Mouse (Mus musculus): ENCODE results near the gene Taf8. TPM values are rescaled to one million over a fixed set of nuclear protein-coding genes. Genes with fewer than 3 reads are reported as not detected.

Gene Taf8
- polyA plus RNA-seq, 1 experiment from 2014 or later: 18.0 TPM

DNA sequence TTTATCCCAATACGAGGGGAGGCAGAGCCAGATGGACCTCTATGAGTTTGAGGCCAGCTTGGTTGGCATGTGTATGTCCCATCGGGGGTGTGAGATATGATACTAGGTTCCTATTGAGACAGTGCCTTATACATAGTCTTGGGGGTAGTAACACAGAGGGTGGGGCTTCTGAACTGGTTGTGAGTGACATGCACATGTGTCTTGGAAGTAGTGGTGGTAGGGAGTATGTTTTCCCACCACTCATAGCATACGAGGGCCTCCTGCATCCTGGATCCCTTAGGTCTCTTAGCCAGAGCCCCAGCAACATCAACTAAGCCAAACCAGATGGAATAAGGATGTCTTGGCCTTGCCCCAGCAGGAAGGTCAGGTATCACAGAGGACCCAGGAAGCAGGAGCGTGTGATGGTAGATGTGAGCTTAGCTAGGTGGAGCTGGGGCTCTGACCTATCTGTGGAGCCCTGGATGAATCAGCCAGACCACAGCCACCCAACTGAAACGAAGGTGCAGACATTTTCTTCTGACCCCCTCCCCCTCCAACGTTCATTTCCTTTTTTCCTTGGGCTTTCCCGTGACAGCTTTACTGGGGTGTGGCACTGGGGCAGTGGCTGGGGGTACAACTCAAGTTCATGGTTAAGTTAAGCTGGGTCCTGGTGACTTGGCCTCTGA is 13.2 kb upstream of the Taf8 start:
- no peaks in the 10 kb centered on the region for H3K9me3 ChIP-seq (replicated peaks)
- no peaks in the 10 kb centered on the region for H3K27me3 ChIP-seq (replicated peaks)
- 45% methylated on average over 7 of the region's 7 CpGs for WGBS (ENCODE audit: insufficient replicate concordance)
- H3K4me3 ChIP-seq: no peak overlapping the region
- H3K36me3 ChIP-seq: 0 out of 2 replicates have a peak, but pooled peaks cover 5% of the 10 kb centered on the region
- H3K4me2 ChIP-seq: no peak overlapping the region
- ATAC-seq: no peak
- H3K9ac ChIP-seq: peak overlapping the region; percentile 25; the same call in 1 of the 2 replicates
- H3K4me1 ChIP-seq: peaks cover 81% of the 10 kb centered on the region
- H3K27ac ChIP-seq: peak overlapping the region; percentile 63

DNA sequence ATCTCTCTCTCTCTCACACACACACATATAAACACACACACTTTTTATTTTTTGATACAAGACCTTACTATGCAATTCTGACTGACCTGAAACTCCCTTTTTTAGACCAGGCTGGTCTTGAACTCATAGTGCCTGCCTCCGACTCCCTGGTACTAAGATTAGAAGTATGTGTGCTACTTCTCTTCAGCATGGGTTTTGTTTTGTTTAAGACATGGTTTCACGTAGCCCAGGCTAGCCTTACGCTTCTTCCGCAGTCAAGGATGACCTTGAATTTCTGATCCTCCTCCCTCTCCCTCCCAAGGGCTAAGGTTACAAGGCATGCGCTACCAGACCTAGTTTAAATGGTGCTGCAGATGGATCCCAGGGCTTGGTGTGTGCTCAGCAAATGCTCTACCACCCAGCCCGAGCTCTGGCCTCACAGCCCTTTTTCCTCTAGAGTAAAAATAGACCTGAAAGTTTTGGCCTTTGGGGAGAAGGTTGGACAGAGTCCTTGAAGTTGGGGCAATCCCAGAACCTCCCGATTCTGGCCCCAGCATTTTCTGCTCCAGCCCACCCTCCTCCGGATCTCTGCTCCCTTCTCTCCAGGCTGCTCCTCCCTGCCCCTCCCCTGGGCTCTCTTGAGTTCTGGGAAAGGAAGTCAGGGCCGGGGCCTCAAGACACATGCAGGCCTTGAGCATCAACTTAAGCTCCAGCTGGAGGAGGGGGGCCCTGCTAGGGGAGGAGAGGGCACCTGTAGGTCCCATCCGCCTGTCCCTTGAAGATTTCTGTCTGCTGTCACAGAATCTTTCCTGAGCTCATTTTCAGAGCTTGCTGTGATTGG is 11.1 kb upstream of the Taf8 start:
- no peak for ATAC-seq
- Histone ChIP-seq H3K27ac (peak overlapping the region; percentile 87), H3K4me3 (no peak overlapping the region), H3K4me2 (no peak overlapping the region), H3K4me1 (peaks cover 79% of the 10 kb centered on the region), H3K9ac (peak overlapping the region; percentile 74), H3K27me3 (replicated peaks) (no peaks in the 10 kb centered on the region), H3K9me3 (replicated peaks) (no peaks in the 10 kb centered on the region), H3K36me3 (0 out of 2 replicates have a peak, but pooled peaks cover 5% of the 10 kb centered on the region)
- 56% methylated on average over 10 of the region's 10 CpGs for WGBS (ENCODE audit: insufficient replicate concordance)

DNA sequence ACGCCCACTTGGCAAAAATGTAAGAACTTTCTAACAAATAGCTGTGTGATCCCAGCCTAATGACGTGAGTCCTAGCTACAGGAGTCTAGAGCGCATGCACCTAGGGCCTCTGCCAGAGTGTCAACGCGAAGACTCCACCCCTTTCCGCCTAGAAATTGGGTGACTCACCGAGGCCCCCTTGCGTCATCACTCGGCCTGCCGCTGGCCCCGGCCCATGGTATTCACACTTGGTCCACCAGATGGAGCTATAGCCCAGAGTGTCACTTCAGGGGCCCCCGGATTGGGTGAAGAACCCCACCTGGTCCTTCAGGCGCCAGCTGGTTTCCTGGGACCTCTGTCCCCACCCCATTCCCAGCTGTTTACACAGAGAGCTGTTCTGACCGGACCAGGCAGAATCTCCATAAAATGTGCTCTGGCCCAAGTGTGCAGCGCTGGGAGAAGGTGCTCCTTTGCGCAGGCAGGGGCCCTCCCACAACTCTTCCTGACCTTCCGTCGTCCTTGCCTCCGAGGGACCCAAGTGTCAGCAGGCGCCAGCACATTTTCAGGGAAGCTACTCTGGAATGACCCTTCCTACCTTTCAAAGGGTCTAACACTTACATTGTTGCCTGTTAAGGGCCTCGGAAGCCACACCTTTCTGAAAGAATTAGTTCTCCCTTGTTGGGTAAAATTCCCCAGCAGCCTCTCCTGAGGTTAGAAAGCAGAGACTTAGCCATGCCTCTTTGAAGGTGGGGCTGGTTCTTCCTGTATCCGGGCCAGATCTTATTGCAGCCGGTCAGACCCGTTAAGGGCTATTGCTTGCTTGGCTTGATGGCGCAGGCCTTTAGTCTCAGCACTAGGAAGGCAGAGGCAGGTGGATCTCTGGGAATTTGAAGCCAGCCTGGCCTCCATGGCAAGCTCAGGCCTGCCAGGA is 9.3 kb upstream of the Taf8 start:
- WGBS (ENCODE audit: insufficient replicate concordance): 9% methylated on average over 25 of the region's 25 CpGs
- H3K4me3 ChIP-seq: peak overlapping the region; percentile 39
- peak overlapping the region; percentile 67 for H3K4me2 ChIP-seq
- peak; percentile 89 for ATAC-seq
- no peaks in the 10 kb centered on the region for H3K27me3 ChIP-seq (replicated peaks)
- peaks cover 89% of the 10 kb centered on the region for H3K4me1 ChIP-seq
- 0 out of 2 replicates have a peak, but pooled peaks cover 3% of the 10 kb centered on the region for H3K36me3 ChIP-seq
- H3K27ac ChIP-seq: peak overlapping the region; percentile 87
- peak overlapping the region; percentile 74 for H3K9ac ChIP-seq
- H3K9me3 ChIP-seq (replicated peaks): no peaks in the 10 kb centered on the region

DNA sequence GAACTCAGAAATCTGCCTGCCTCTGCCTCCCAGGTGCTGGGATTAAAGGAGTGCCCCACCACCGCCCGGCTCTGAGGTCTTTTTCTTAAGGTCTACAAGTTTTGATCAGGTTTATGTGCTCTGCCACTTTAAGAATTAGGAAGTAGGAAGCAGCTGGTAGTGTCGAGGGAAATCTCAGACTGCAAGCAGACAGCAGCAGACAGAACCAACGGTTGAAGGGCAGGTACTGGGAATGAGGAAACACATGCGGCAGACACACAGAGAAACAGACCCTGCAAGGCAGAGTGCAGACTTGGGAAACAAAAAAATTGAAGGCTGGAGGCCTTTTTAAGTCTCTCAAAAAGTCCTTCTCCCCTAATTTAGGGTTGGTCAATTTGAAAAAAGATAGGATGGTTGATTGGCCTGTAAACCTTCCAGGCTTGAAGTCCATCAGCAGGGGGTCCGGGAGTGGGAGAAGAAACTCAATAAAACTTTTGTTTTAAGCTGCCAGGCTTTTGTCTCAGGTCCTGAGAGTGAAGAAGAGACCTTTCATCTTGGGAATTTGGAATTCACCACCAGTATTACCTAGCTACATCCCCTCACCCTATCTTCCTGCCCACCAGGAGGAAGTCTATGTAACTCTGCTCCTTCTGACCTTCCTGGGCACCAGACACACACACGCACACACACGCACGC is 7.1 kb upstream of the Taf8 start:
- Histone ChIP-seq H3K9ac (no peak overlapping the region), H3K4me1 (peaks cover 95% of the 10 kb centered on the region), H3K27me3 (replicated peaks) (no peaks in the 10 kb centered on the region), H3K4me2 (peak overlapping the region; percentile 15; the same call in 1 of the 2 replicates), H3K4me3 (no peak overlapping the region), H3K27ac (peak overlapping the region; percentile 95), H3K9me3 (replicated peaks) (no peaks in the 10 kb centered on the region), H3K36me3 (no peaks in the 10 kb centered on the region)
- WGBS (ENCODE audit: insufficient replicate concordance): 37% methylated on average over 9 of the region's 9 CpGs
- no peak for ATAC-seq

DNA sequence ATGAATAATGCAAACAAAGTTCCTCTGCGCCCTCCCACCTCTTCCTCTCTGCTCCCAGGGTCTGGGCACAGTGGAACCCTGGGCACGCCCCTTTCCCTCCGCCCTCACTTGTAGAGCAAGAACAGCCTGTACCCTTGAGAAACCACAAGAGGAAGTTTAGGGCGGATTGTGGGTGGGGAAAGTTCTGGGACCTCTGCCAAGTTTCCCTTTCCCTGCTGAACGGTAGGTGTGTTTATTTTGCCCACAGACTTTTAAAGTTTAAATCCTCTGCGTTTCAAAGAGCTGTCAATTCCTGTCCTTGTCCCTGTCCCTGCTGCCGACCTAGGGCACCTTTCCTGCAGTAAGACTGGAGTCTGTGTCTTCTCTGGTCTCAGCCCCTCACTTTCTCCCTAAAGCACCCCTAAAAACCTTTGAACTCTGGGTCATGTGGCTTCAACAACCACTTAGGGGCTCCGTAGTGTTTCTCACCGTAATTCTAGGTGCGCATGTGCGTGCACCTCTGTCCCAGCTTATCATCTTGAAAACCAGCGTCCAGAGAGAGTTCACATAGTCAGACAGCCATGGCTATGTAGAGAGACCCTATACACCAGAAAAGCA is 6.0 kb upstream of the Taf8 start:
- 4% methylated on average over 12 of the region's 12 CpGs for WGBS (ENCODE audit: insufficient replicate concordance)
- peak overlapping the region; percentile 95 for H3K27ac ChIP-seq
- H3K9me3 ChIP-seq (replicated peaks): no peaks in the 10 kb centered on the region
- peak overlapping the region; percentile 70 for H3K9ac ChIP-seq
- peak overlapping the region; percentile 49 for H3K4me3 ChIP-seq
- peak overlapping the region; percentile 76 for H3K4me2 ChIP-seq
- peaks cover 90% of the 10 kb centered on the region for H3K4me1 ChIP-seq
- H3K27me3 ChIP-seq (replicated peaks): no peaks in the 10 kb centered on the region
- ATAC-seq: peak; percentile 52
- H3K36me3 ChIP-seq: no peaks in the 10 kb centered on the region

DNA sequence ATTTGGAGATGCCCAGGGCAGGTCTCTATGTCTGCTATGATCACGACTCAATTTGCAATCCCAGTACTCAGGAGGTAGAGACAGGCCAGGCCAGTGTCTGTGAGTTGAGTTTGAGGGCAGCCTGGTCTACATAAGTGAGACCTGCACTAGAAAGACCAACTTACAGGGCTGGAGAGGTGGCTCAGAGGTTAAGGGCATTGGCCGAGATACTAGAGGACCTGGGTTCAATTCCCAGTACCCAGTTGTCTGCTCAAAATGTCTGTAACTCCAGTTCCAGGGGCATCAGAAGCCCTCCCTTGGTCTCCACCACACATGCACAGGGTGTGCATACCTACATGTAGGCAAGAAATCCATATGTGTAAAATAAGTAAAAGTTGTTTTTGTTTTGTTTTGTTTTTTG is 5.4 kb upstream of the Taf8 start:
- peaks cover 86% of the 10 kb centered on the region for H3K4me1 ChIP-seq
- peak overlapping the region; percentile 49 for H3K4me3 ChIP-seq
- H3K9ac ChIP-seq: peak overlapping the region; percentile 70; the same call in 1 of the 2 replicates
- no peaks in the 10 kb centered on the region for H3K27me3 ChIP-seq (replicated peaks)
- H3K9me3 ChIP-seq (replicated peaks): no peaks in the 10 kb centered on the region
- WGBS (ENCODE audit: insufficient replicate concordance): 56% methylated on average over 2 of the region's 2 CpGs
- no peak for ATAC-seq
- H3K4me2 ChIP-seq: peak overlapping the region; percentile 76
- H3K27ac ChIP-seq: peak overlapping the region; percentile 95
- H3K36me3 ChIP-seq: no peaks in the 10 kb centered on the region

DNA sequence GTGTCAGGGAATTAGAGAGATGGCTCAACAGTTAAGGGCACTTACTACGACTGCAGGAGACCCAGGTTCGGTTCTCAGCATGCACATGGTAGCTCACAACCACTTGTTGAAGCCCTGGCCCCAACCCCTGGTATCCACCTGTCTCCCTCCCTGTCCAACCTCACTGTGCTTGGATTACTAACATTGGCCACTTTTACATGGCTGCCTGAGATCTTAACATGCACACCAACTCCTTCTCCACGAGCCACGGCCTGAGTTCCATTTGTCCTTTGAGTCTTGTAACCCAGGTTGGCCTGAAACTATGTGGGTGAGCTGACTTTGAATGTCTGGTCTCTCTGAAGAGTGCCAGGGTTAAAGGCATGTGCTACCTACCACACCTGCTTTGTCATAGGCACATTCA is 4.6 kb upstream of the Taf8 start:
- H3K4me1 ChIP-seq: peaks cover 81% of the 10 kb centered on the region
- H3K9ac ChIP-seq: no peak overlapping the region
- H3K4me2 ChIP-seq: no peak overlapping the region
- H3K4me3 ChIP-seq: no peak overlapping the region
- no peak for ATAC-seq
- H3K27ac ChIP-seq: peak overlapping the region; percentile 49
- H3K27me3 ChIP-seq (replicated peaks): no peaks in the 10 kb centered on the region
- WGBS (ENCODE audit: insufficient replicate concordance): 82% methylated on average over 4 of the region's 4 CpGs
- H3K9me3 ChIP-seq (replicated peaks): no peaks in the 10 kb centered on the region
- H3K36me3 ChIP-seq: no peaks in the 10 kb centered on the region

DNA sequence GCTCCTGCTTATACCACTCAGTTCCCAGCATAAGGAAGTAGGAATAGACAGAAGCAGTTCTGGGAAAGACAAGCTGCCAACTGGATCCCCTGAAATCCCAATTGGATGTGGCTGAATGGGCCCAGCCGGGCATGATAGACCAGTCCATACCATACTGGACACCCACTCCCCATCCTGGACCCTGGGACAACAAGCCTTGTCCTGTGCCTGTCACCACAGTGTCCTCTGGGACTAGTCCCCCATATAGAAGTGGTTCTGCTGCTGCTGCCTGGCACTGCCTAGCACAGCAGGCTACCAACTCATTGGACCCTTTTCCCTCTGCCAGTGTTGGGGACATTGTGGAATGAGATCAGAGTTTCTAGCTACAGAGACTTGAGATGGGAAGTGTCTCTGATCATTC is 4.0 kb upstream of the Taf8 start:
- Histone ChIP-seq H3K27me3 (replicated peaks) (no peaks in the 10 kb centered on the region), H3K9me3 (replicated peaks) (no peaks in the 10 kb centered on the region), H3K4me2 (peak overlapping the region; percentile 80), H3K4me1 (peaks cover 81% of the 10 kb centered on the region), H3K4me3 (0 out of 2 replicates have a peak overlapping the region, but pooled peaks have one; percentile 58), H3K36me3 (peaks cover under 1% of the 10 kb centered on the region; the same call in 1 of the 2 replicates), H3K9ac (peak overlapping the region; percentile 70; the same call in 1 of the 2 replicates), H3K27ac (peak overlapping the region; percentile 75; the same call in 1 of the 2 replicates)
- ATAC-seq: no peak
- WGBS (ENCODE audit: insufficient replicate concordance): 75% methylated on average over 1 of the region's 1 CpGs

DNA sequence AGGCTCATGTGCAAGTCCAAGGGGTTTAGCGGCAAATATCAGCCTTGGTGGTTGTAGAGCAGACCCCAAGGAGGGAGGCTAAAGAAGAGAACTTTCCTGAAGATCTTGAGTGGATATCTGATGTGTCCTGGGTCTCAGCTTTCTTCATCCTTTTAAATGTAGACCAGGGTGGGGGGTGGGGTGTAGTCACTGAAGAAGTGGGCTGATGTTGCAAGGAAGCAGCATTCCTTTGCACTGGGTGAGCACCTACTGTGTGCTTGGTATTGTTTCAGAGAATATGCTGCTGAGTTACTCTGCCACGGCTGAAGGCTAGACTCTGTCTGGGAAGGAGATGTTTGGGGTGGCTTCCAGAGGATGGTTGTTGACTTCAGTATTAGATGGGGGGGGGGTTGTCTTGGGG is 3.5 kb upstream of the Taf8 start:
- H3K9me3 ChIP-seq (replicated peaks): no peaks in the 10 kb centered on the region
- peaks cover 82% of the 10 kb centered on the region for H3K4me1 ChIP-seq
- peak overlapping the region; percentile 80 for H3K4me2 ChIP-seq
- no peak for ATAC-seq
- peak overlapping the region; percentile 70 for H3K9ac ChIP-seq
- WGBS (ENCODE audit: insufficient replicate concordance): 58% methylated on average over 2 of the region's 2 CpGs
- peaks cover 5% of the 10 kb centered on the region for H3K36me3 ChIP-seq
- peak overlapping the region; percentile 75 for H3K27ac ChIP-seq
- no peaks in the 10 kb centered on the region for H3K27me3 ChIP-seq (replicated peaks)
- peak overlapping the region; percentile 58 for H3K4me3 ChIP-seq

DNA sequence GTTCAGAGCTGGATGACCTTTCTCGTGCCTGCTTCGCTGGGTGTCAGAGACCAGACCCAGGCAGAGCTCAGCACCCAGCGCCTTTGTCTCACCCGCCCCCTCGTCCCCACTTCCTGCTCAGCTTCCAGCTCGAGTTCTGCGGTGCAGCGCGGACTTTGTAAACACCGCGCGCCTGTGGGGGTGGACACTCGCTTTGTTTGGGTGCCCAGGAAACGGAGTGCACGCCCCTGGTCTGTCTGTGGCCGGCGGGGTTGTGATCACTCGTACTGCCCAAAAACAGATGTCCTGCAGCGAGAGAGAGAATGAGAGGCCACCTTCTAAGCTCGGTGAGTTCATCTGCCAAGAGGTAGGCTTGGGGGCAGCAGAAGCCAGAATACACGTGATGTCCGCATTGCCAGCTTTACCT is 2.9 kb upstream of the Taf8 start, which contains the start of gene Ccnd3:
TSS of gene Ccnd3 (plus strand) at position 111 of the 406 bp plus-strand sequence.
- WGBS (ENCODE audit: insufficient replicate concordance): under 1% methylated on average over 22 of the region's 22 CpGs
- Histone ChIP-seq H3K4me1 (peaks cover 83% of the 10 kb centered on the region), H3K27ac (peak within 1 kb of the TSS; percentile 75), H3K36me3 (peaks cover 11% of the 10 kb centered on the region), H3K4me3 (peak within 1 kb of the TSS; percentile 58), H3K9me3 (replicated peaks) (no peaks in the 10 kb centered on the region), H3K27me3 (replicated peaks) (no peaks in the 10 kb centered on the region), H3K4me2 (peak within 1 kb of the TSS; percentile 80), H3K9ac (peak within 1 kb of the TSS; percentile 70)
- peak; percentile 1; the same call in 1 of the 2 replicates for ATAC-seq

Data from liver, embryonic 12.5 days (tissue).